Mouse (Mus musculus): ENCODE data around the gene Xkr7. TPM values are rescaled to one million over a fixed set of nuclear protein-coding genes. Genes with fewer than 3 reads are reported as not detected.
A peak's percentile ranks its signal among the peaks of the same experiment; 100 is the strongest.

Xkr7 gene
- polyA plus RNA-seq, 1 experiment from 2014 or later, result not detected

DNA sequence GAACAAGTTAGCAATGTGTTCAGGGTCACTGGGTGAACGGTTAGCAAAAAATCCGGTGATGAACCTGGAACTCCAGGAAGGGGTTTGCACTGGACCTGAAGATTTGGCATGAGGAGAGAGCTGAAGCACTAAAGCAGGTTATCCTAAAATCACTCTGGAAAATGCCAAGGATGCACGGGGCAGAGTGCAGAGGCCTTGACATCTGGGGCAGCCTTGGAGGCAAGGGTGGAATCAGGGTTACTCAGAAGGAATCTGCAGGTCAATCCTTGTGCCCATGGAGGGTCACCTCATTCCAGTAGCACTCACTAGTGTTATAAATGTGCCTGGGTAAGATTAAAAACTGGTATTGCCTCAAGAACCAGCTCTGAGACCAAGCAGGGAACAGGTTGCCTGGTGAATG is 25.7 kb upstream of the Xkr7 start:
- Histone ChIP-seq H3K4me3 (ENCODE audit: low read depth, low read length) (no peak overlapping the region), H3K9me3 (ENCODE audit: low read length) (no peaks in the 10 kb centered on the region), H3K27me3 (replicated peaks; ENCODE audit: insufficient read depth, low read length) (no peaks in the 10 kb centered on the region), H3K9ac (replicated peaks; ENCODE audit: low read depth) (no peak overlapping the region), H3K36me3 (ENCODE audit: insufficient read depth, low read length) (peaks cover 17% of the 10 kb centered on the region; the same call in 1 of the 2 replicates), H3K4me2 (replicated peaks; ENCODE audit: low read depth, low read length) (no peak overlapping the region), H3K4me1 (ENCODE audit: insufficient read depth, low read depth, low read length) (no peaks in the 10 kb centered on the region), H3K27ac (ENCODE audit: low read length) (no peak overlapping the region)
- DNase-seq (ENCODE audit: low spot score), result no peak
- TF ChIP-seq EP300 (IDR thresholded peaks at IDR 0.05), result no peak
- TF ChIP-seq CTCF (IDR thresholded peaks at IDR 0.05), result no peak
- no peak for ATAC-seq
- WGBS, result 78% methylated on average over 3 of the region's 3 CpGs

DNA sequence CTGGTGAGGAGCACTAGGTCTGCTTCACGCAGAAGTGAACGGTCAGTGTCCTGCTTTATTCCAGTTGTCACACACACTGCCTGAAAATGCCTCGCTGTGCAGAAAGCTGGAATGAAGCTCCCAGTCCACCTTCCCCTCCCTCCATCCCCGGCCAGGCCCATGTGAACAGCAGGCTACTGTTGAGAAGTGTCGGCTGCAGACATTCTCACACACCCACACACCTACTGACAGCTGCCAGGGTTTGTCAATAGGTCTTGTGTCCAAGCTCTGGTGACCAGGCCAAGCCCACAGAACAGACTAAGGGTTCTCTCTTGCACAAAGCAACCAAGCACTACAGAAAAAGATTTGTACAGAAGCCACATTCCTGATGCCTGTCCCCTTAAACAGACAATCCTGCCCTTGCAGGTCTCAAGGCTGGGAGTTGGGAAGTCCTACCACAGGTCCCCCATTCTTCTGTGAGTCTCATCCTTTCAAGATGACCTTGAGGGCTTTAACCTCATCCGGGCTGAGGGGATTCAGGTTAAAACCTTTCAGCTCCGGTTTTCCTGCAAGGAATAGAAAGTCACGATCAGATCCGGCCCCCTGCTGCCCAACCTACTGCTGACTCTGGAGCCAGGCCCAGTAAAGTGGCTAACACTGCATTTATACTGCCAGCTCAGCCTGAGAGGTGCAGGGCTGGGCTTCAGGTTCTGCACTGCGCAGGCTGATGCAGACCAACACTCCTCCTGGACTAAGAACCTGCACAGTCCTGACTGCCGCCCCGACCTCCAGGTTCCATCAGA is 22.3 kb upstream of the Xkr7 start:
- Histone ChIP-seq H3K27ac (ENCODE audit: low read length) (no peak overlapping the region), H3K4me2 (replicated peaks; ENCODE audit: low read depth, low read length) (no peak overlapping the region), H3K9ac (replicated peaks; ENCODE audit: low read depth) (no peak overlapping the region), H3K4me3 (ENCODE audit: low read depth, low read length) (no peak overlapping the region), H3K4me1 (ENCODE audit: insufficient read depth, low read depth, low read length) (peaks cover 3% of the 10 kb centered on the region; the same call in 1 of the 2 replicates), H3K36me3 (ENCODE audit: insufficient read depth, low read length) (peaks cover 17% of the 10 kb centered on the region; the same call in 1 of the 2 replicates), H3K9me3 (ENCODE audit: low read length) (no peaks in the 10 kb centered on the region), H3K27me3 (replicated peaks; ENCODE audit: insufficient read depth, low read length) (no peaks in the 10 kb centered on the region)
- 92% methylated on average over 12 of the region's 12 CpGs for WGBS
- ATAC-seq, result no peak
- TF ChIP-seq EP300 (IDR thresholded peaks at IDR 0.05) (no peak), CTCF (IDR thresholded peaks at IDR 0.05) (no peak)
- no peak for DNase-seq (ENCODE audit: low spot score)

DNA sequence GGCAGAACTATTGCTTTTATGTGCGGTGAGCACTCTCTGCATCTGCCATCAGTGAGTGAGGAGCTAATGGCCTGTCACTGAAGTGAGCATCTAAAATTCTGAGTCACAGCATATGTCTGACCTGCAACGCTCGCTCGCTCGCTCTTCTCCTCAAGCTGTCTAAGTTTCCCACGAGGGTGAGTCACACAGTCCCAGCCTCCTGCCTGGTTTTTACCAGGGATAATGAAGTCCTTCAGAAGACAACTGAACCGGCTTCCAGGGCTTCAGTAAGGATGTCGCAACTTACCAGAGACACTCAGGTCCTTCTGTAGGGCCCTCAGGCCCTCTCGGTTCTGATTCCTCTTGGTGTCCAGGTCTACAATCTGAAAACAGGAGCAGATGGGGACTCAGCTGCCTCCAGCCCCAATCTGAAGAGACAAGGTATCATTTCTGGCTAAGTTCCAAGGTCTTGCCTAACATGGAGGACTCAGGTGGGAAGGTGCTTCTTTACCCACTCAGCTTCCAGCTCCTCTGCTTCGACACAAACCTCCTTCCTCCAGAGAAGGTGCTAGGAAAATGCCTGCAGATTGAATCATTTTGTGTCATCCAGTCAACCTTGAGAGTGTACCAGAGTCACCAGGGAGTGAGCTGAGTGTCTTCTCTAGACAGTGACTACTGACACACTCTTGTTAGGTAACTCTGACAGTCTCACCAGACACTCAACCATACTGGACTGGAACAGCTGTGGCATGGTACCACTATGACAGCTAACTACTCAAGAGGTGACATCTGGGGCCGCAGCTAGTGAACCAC is 17.7 kb upstream of the Xkr7 start:
- Histone ChIP-seq H3K4me1 (ENCODE audit: insufficient read depth, low read depth, low read length) (peaks cover 7% of the 10 kb centered on the region; the same call in 1 of the 2 replicates), H3K9me3 (ENCODE audit: low read length) (no peaks in the 10 kb centered on the region), H3K4me3 (ENCODE audit: low read depth, low read length) (peak overlapping the region; percentile 72; the same call in 1 of the 2 replicates), H3K9ac (replicated peaks; ENCODE audit: low read depth) (no peak overlapping the region), H3K36me3 (ENCODE audit: insufficient read depth, low read length) (peaks cover 10% of the 10 kb centered on the region; the same call in 1 of the 2 replicates), H3K27ac (ENCODE audit: low read length) (no peak overlapping the region), H3K4me2 (replicated peaks; ENCODE audit: low read depth, low read length) (peak overlapping the region; percentile 87), H3K27me3 (replicated peaks; ENCODE audit: insufficient read depth, low read length) (no peaks in the 10 kb centered on the region)
- WGBS, result 88% methylated on average over 11 of the region's 11 CpGs
- no peak for TF ChIP-seq EP300 (IDR thresholded peaks at IDR 0.05)
- TF ChIP-seq CTCF (IDR thresholded peaks at IDR 0.05), result no peak
- ATAC-seq, result no peak
- DNase-seq (ENCODE audit: low spot score), result no peak

DNA sequence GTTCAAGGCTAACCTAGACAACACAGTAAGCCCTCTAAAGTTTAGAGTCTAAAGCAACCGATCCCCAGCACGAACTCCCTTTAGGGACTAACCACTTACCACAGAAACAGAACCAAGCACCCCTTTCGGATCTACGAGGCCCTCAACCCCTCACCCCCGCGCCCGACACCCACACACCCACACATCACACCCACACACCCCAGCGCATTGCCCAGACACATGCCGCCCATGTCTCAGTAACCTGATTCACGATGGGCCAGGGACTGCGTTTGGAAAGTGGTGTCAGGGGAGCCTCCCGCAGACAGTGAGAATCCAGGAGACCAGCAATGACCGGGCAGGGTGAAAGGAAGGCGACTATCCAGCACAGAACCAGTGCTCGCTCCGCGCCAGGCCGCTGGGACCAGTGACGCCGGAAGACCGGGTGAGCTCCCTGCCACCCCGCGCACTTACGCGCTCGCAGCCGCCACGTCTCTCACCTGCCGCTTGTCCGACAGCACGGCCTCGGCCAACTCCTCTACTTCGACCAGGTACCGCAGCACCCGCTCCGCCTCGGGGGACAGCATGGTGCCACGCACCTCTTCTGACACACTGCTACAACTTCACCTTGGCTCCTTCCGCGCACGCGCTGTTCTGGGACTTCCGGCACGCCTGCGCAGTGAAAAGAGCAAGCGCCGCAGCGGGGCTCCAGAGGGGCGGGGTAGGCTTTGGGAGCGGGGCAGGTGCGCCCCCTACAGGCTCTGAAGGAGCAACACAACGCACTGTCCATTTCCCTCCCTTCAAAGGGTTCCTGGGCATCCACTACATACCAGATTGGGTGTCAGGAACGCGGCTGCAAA is 16.7 kb upstream of the Xkr7 start, which contains the start of gene Pdrg1:
Gene Pdrg1, minus strand, starts transcription at position 670 of the 836 bp plus-strand sequence.
- Histone ChIP-seq H3K36me3 (ENCODE audit: insufficient read depth, low read length) (peaks cover 4% of the 10 kb centered on the region; the same call in 1 of the 2 replicates), H3K9ac (replicated peaks; ENCODE audit: low read depth) (peak within 1 kb of the TSS; percentile 73), H3K4me3 (ENCODE audit: low read depth, low read length) (peak within 1 kb of the TSS; percentile 72), H3K4me2 (replicated peaks; ENCODE audit: low read depth, low read length) (peak within 1 kb of the TSS; percentile 87), H3K27ac (ENCODE audit: low read length) (no peak within 1 kb of the TSS), H3K9me3 (ENCODE audit: low read length) (no peaks in the 10 kb centered on the region), H3K27me3 (replicated peaks; ENCODE audit: insufficient read depth, low read length) (no peaks in the 10 kb centered on the region), H3K4me1 (ENCODE audit: insufficient read depth, low read depth, low read length) (peaks cover 7% of the 10 kb centered on the region; the same call in 1 of the 2 replicates)
- ATAC-seq (peak; percentile 97), DNase-seq (ENCODE audit: low spot score) (peak; percentile 97)
- TF ChIP-seq EP300 (IDR thresholded peaks at IDR 0.05) (no peak), CTCF (IDR thresholded peaks at IDR 0.05) (peak; percentile 94)
- 2% methylated on average over 52 of the region's 54 CpGs for WGBS

DNA sequence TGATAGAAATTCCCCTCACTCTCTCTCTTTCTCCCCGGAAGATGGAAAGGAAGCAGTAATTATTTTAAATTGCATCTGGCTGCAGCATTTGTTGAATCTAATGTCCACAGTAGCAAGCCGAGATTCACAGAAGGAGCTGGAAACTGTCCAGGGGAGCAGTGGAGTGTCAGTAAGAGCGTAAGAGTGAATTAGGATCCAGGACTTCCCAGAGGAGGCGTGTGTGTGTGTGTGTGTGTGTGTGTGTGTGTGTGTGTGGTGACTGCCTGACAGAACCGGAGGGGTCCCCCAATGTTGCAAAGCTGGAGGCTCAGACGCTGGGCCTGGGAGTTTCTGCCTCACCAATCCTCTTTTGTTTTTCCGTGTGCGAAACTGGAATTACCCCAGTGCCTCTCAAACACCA is 15.8 kb upstream of the Xkr7 start:
- no peak for DNase-seq (ENCODE audit: low spot score)
- no peak overlapping the region for H3K9ac ChIP-seq (replicated peaks; ENCODE audit: low read depth)
- ATAC-seq, result no peak
- no peak overlapping the region for H3K27ac ChIP-seq (ENCODE audit: low read length)
- TF ChIP-seq EP300 (IDR thresholded peaks at IDR 0.05), result no peak
- no peak for TF ChIP-seq CTCF (IDR thresholded peaks at IDR 0.05)
- no peak overlapping the region for H3K4me3 ChIP-seq (ENCODE audit: low read depth, low read length)
- no peaks in the 10 kb centered on the region for H3K27me3 ChIP-seq (replicated peaks; ENCODE audit: insufficient read depth, low read length)
- no peaks in the 10 kb centered on the region for H3K9me3 ChIP-seq (ENCODE audit: low read length)
- no peak overlapping the region for H3K4me2 ChIP-seq (replicated peaks; ENCODE audit: low read depth, low read length)
- 28% methylated on average over 8 of the region's 8 CpGs for WGBS
- peaks cover 7% of the 10 kb centered on the region; the same call in 1 of the 2 replicates for H3K4me1 ChIP-seq (ENCODE audit: insufficient read depth, low read depth, low read length)
- H3K36me3 ChIP-seq (ENCODE audit: insufficient read depth, low read length), result no peaks in the 10 kb centered on the region; the same call in 1 of the 2 replicates
